Mouse (Mus musculus): ENCODE results near the gene Tsnaxip1. TPM values are rescaled to one million over a fixed set of nuclear protein-coding genes. Genes with fewer than 3 reads are reported as not detected.
"Not testable (repeated sequence)": the region's sequence is repeated elsewhere in the genome, so short reads cannot be mapped to it uniquely, and the experiment has no call there.

Gene Tsnaxip1
- total RNA-seq, 2 experiments from 2014 or later: not detected

- no peak for DNase-seq (ENCODE audit: extremely low spot score in 1 of 2, low spot score in 2 of 2)
- intact Hi-C loops (cut with DNase I): no loop called here
These were observed 16.5 kb upstream of the Tsnaxip1 start for GRCm38 (mm10) chr8:105811061-105811460.

DNA sequence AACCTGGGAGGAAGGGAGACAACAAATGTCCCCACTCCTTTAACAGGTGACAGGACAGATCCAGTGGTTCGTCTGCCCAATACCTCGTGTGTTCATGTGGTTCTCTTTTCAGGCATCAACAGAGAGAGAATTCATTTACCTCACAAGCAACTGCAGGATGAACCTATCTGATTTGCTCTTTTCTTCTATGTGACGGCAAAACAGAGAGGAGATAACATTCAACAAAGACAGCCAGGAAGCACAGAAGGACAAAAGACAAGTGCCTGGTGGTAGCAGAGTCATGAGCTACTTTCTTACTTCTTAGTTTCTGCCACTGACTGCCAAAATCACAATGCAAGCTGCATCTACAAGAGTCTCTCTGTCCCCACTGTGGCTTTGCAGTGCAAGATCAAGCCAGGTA lies 16.0 kb upstream of the Tsnaxip1 start:
- no peak for DNase-seq (ENCODE audit: extremely low spot score in 1 of 2, low spot score in 2 of 2)
- intact Hi-C loops (cut with DNase I): no loop called here

DNA sequence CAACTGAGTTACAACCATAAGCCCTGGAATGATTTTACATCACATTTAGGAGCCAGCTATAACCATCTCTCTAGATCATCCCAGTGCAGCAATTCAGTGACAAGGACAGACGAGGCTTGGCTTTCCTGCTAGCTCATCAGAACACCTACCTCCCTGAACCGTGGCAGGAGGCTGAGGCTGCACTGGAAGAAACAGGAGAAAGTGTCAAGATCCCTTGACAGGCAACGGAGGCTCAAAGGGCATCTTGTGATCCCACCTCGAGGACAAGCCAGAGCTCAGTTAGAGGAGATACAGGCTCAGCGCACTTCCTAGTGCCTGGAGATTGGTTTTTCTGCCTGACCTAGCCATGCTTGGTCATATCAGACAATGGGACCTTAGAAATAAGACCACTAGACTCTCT lies 15.0 kb upstream of the Tsnaxip1 start:
- intact Hi-C loops (cut with DNase I): no loop called here
- no peak for DNase-seq (ENCODE audit: extremely low spot score in 1 of 2, low spot score in 2 of 2)

- intact Hi-C loops (cut with DNase I): no loop called here
These were observed 14.3 kb upstream of the Tsnaxip1 start for GRCm38 (mm10) chr8:105813241-105813640.

DNA sequence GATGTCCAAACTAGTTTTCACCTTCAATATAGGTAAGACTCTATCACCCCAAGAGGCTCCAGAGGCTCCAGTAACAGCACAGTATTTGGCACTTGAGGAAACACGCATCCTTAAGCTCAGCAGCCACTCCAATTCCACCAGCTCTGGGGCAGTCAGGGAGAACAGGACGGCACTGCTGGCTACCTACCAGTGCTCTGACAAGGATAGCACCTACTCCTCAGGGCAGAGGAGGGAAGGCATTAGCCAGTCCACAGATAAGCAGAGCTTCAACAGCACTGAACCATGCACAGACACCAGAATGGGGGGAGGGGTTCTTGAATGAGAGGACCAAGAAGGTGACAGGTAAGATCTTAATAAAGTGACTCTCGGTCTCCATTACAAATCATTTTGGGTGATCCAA lies 7.9 kb upstream of the Tsnaxip1 start:
- intact Hi-C loops (cut with DNase I): loop anchor here (10.0 kb wide), 1 partner anchor 55 kb away; no protein-coding TSS in a partner anchor
- no peak for DNase-seq (ENCODE audit: extremely low spot score in 1 of 2, low spot score in 2 of 2)

More at GRCm38 (mm10) chr8:105813241-105813640, 14.3 kb upstream of the Tsnaxip1 start:
- DNase-seq (ENCODE audit: extremely low spot score in 1 of 2, low spot score in 2 of 2): no peak

DNA sequence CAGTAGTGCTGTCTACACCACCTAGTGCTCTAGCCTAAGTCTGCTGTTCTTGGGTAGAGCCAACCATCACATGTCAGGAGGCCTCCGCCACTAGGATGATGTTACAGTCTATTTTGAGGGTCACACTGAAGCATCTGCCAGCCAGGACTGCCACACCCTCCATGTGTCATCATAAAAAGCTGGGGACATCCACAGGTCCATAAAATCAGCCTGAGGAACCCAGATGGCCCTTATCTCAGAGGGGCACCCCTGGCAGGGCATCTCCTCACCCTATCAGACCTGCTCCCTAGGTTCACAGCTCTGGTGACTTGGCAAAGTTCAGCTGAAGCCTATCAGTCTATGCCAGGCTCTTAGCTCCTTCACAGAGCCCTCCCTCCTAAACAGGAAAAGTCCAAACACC lies 6.6 kb upstream of the Tsnaxip1 start:
- intact Hi-C loops (cut with DNase I): loop anchor here (10.0 kb wide), 1 partner anchor 56 kb away; no protein-coding TSS in a partner anchor
- no peak for DNase-seq (ENCODE audit: extremely low spot score in 1 of 2, low spot score in 2 of 2)

DNA sequence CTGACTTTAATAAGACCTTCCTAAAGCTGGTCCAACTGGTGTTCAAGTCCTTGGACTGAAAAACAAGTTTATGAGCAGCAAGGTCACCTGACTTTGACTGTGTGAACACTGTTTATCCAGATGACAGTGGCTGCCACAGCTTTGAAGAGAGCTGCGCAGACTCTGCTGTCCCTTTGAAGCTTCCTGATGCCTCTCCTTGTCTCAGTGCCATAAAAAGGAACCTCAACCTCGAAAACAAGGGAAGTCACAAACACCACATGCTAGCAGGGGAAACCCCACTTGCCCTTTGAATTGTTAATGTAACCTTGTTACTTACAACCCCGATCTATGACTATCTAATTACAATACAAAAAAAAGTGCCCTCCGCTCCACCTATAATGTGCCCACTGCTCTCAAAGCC lies 2.0 kb upstream of the Tsnaxip1 start:
- intact Hi-C loops (cut with DNase I): loop anchor here (10.0 kb wide), 1 partner anchor 61 kb away; no protein-coding TSS in a partner anchor
- no peak for DNase-seq (ENCODE audit: extremely low spot score in 1 of 2, low spot score in 2 of 2)

- no peak for DNase-seq (ENCODE audit: extremely low spot score in 1 of 2, low spot score in 2 of 2)
- intact Hi-C loops (cut with DNase I): loop anchor here (10.0 kb wide), 1 partner anchor 62 kb away; no protein-coding TSS in a partner anchor
These were observed 1.2 kb upstream of the Tsnaxip1 start for GRCm38 (mm10) chr8:105826379-105826778.

- intact Hi-C loops (cut with DNase I); DNase-seq (ENCODE audit: extremely low spot score in 1 of 2, low spot score in 2 of 2): not testable (repeated sequence)
These were observed 6.2 kb downstream of the Tsnaxip1 start for GRCm38 (mm10) chr8:105833740-105834139.

- DNase-seq (ENCODE audit: extremely low spot score in 1 of 2, low spot score in 2 of 2): peak in 1 of 2 experiments; percentile 67
- intact Hi-C loops (cut with DNase I): no loop called here
These were observed 7.8 kb downstream of the Tsnaxip1 start for GRCm38 (mm10) chr8:105835318-105835717.

- intact Hi-C loops (cut with DNase I): no loop called here
- DNase-seq (ENCODE audit: extremely low spot score in 1 of 2, low spot score in 2 of 2): no peak
These were observed 9.5 kb downstream of the Tsnaxip1 start for GRCm38 (mm10) chr8:105836991-105837390.

GRCm38 (mm10) chr8:105839209-105839608 lies 11.7 kb downstream of the Tsnaxip1 start:
- no peak for DNase-seq (ENCODE audit: extremely low spot score in 1 of 2, low spot score in 2 of 2)
- intact Hi-C loops (cut with DNase I): no loop called here

DNA sequence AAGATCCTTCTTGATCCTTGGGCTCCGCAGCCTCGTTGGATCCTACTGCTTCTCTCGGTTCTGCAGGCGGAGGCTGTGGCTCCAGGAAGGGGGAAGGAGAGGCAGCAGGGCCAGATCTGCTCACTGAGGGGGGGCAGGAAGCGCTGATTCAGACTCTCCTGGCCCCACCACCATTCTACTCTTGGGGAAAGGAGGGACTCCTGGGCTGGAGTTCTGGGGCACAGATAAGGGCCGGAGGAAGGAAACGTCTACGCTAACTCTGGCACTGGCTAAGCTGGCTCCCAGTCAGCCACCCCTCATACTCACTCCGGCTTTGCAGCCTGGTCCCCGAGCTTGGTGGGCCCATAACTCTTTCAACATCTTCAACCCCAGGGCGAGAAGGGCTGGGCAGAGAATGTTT lies 19.1 kb downstream of the Tsnaxip1 start:
- intact Hi-C loops (cut with DNase I): no loop called here
- DNase-seq (ENCODE audit: extremely low spot score in 1 of 2, low spot score in 2 of 2): no peak

- DNase-seq (ENCODE audit: extremely low spot score in 1 of 2, low spot score in 2 of 2): no peak
- intact Hi-C loops (cut with DNase I): loop anchor here (10.0 kb wide), 1 partner anchor 85 kb away; the partner anchor contains the start of genes Ctrl and Psmb10
These were observed 22.5 kb downstream of the Tsnaxip1 start for GRCm38 (mm10) chr8:105850014-105850413.

DNA sequence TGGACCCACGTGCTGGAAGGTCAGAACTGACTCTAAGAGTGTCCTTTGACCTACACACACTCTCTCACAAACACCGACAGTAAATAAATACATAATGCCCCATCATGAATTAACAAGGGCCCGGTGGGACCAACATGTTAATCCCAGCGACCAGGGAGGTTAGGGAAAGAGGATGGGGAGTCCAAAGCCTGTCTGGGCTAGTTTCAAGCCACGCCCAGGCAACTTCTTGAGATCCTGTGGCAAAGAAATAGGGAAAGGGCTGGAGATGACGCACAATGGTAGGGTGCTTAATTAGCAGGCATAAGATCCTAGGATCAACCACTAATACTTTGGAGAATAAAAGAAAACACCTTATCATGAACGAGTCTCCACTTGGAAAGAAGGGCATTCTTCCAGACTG lies 23.1 kb downstream of the Tsnaxip1 start:
- no peak for DNase-seq (ENCODE audit: extremely low spot score in 1 of 2, low spot score in 2 of 2)
- intact Hi-C loops (cut with DNase I): loop anchor here (10.0 kb wide), 1 partner anchor 84 kb away; the partner anchor contains the start of genes Ctrl and Psmb10

- intact Hi-C loops (cut with DNase I): loop anchor here (10.0 kb wide), 1 partner anchor 83 kb away; the partner anchor contains the start of genes Ctrl and Psmb10
- DNase-seq (ENCODE audit: extremely low spot score in 1 of 2, low spot score in 2 of 2): peak; percentile 91 to 93
These were observed 24.2 kb downstream of the Tsnaxip1 start for GRCm38 (mm10) chr8:105851651-105852143.

- intact Hi-C loops (cut with DNase I): loop anchor here (10.0 kb wide), 1 partner anchor 83 kb away; the partner anchor contains the start of genes Ctrl and Psmb10
- no peak for DNase-seq (ENCODE audit: extremely low spot score in 1 of 2, low spot score in 2 of 2)
These were observed 24.7 kb downstream of the Tsnaxip1 start for GRCm38 (mm10) chr8:105852146-105852729.

- no peak for DNase-seq (ENCODE audit: extremely low spot score in 1 of 2, low spot score in 2 of 2)
These were observed 25.6 kb downstream of the Tsnaxip1 start, which contains the start of gene Cenpt for GRCm38 (mm10) chr8:105853178-105853577. TSS of gene Cenpt (minus strand) at chr8:105853278.

GRCm38 (mm10) chr8:105854303-105854702 lies 26.8 kb downstream of the Tsnaxip1 start:
- DNase-seq (ENCODE audit: extremely low spot score in 1 of 2, low spot score in 2 of 2): no peak
- intact Hi-C loops (cut with DNase I): loop anchor here (10.0 kb wide), 1 partner anchor 80 kb away; the partner anchor contains the start of genes Ctrl and Psmb10

More at GRCm38 (mm10) chr8:105853178-105853577, 25.6 kb downstream of the Tsnaxip1 start, which contains the start of gene Cenpt:
- intact Hi-C loops (cut with DNase I): loop anchor here (10.0 kb wide), 1 partner anchor 82 kb away; the partner anchor contains the start of genes Ctrl and Psmb10

- intact Hi-C loops (cut with DNase I): loop anchor here (10.0 kb wide), 1 partner anchor 80 kb away; the partner anchor contains the start of genes Ctrl and Psmb10
- DNase-seq (ENCODE audit: extremely low spot score in 1 of 2, low spot score in 2 of 2): peak; percentile 88 to 96
These were observed 27.2 kb downstream of the Tsnaxip1 start, which contains the start of gene Thap11 for GRCm38 (mm10) chr8:105854715-105855216. TSS of gene Thap11 (plus strand) at chr8:105855132.
